Mouse (Mus musculus) megakaryocyte, embryonic 14.5 days (primary cell): ENCODE results near the gene Neurod6. TPM values are rescaled to one million over a fixed set of nuclear protein-coding genes. Genes with fewer than 3 reads are reported as not detected.
A peak's percentile ranks its signal among the peaks of the same experiment; 100 is the strongest.

ENCODE experiments used
- H3K27me3 ChIP-seq: replicated peaks from 2 replicates; pipeline ENCODE3; 2012; ENCODE audit warnings: inconsistent platforms
- H3K36me3 ChIP-seq: replicated peaks from 2 replicates; pipeline ENCODE3; 2012; ENCODE audit warnings: low read length, inconsistent platforms, mixed read lengths
- H3K4me1 ChIP-seq: 2 replicates; pipeline ENCODE4 v1.6.1; 2012; ENCODE audit warnings: inconsistent platforms
- H3K4me3 ChIP-seq: replicated peaks from 2 replicates; pipeline ENCODE3; 2012; ENCODE audit warnings: moderate library complexity, mild to moderate bottlenecking, inconsistent platforms
- H3K9me3 ChIP-seq: 2 replicates; pipeline ENCODE4 v1.6.1; 2012; ENCODE audit warnings: inconsistent platforms
- FLI1 ChIP-seq: IDR thresholded peaks from 2 replicates; pipeline ENCODE4 v1.6.1; 2012; ENCODE audit warnings: low read length, inconsistent platforms, mixed read lengths
- GATA1 ChIP-seq: IDR thresholded peaks from 3 replicates; pipeline ENCODE4 v1.6.1; 2012; ENCODE audit warnings: mixed read lengths, low read length, inconsistent platforms, borderline replicate concordance
- polyA plus RNA-seq: library from polyadenylated mRNA; stranded (reverse); fragments of >175 nt; gene quantifications from 2 replicates; pipeline ENCODE4 v1.2.3, GENCODE M21; 2012; ENCODE audit warnings: low replicate concordance; ENCODE audit not compliant: insufficient read depth

Gene Neurod6
- polyA plus RNA-seq, 1 experiment: not detected

GRCm38 (mm10) chr6:55678571-55679185, 2.4 kb downstream of the Neurod6 start:
- TF ChIP-seq GATA1 (no peak), FLI1 (no peak)
- Histone ChIP-seq H3K4me3 (no peak overlapping the region), H3K36me3 (no peaks in the 10 kb centered on the region), H3K27me3 (peaks cover 46% of the 10 kb centered on the region), H3K4me1 (peaks cover 11% of the 10 kb centered on the region), H3K9me3 (no peaks in the 10 kb centered on the region)

GRCm38 (mm10) chr6:55677326-55677725, 3.7 kb downstream of the Neurod6 start:
- TF ChIP-seq GATA1: no peak
- no peak for TF ChIP-seq FLI1
- H3K27me3 ChIP-seq: peaks cover 47% of the 10 kb centered on the region
- no peaks in the 10 kb centered on the region for H3K9me3 ChIP-seq
- peak overlapping the region; percentile 85 for H3K4me3 ChIP-seq
- H3K4me1 ChIP-seq: peaks cover 11% of the 10 kb centered on the region
- H3K36me3 ChIP-seq: no peaks in the 10 kb centered on the region

DNA sequence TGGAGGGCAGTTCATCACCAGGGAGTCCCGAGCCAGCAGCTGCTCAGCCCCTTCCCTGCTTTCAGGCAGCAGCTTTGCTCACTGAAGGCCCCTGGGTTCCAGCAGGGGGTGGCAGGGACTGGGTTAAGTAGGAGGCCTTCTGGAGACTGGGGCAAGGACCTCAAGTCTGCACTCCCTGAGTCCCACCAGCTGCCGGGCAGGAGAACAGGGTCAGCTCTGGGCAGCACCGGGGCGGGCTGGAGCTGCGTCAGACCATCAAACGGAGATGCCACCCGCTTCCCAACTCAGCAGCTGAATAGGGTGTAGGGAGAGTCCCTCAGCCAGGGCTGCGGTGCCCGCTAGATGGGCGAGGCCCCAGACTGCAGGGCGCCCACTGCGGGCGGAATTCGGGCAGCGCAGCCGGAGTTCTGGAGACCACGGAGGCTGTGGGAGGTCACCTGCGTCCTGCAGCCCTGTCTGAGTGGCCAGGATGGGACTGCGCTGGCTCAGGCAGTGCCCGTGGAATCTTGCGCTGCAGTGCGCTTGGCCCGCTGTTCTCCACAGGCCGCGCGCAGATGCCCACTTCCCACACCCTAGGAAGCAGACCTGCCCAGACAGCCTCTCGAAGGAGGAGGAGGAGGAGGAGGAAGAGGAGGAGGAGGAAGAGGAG, 4.3 kb downstream of the Neurod6 start:
- Histone ChIP-seq H3K9me3 (no peaks in the 10 kb centered on the region), H3K4me1 (peaks cover 11% of the 10 kb centered on the region), H3K36me3 (no peaks in the 10 kb centered on the region), H3K4me3 (peak overlapping the region; percentile 85), H3K27me3 (peaks cover 46% of the 10 kb centered on the region)
- TF ChIP-seq FLI1: no peak
- TF ChIP-seq GATA1: no peak

DNA sequence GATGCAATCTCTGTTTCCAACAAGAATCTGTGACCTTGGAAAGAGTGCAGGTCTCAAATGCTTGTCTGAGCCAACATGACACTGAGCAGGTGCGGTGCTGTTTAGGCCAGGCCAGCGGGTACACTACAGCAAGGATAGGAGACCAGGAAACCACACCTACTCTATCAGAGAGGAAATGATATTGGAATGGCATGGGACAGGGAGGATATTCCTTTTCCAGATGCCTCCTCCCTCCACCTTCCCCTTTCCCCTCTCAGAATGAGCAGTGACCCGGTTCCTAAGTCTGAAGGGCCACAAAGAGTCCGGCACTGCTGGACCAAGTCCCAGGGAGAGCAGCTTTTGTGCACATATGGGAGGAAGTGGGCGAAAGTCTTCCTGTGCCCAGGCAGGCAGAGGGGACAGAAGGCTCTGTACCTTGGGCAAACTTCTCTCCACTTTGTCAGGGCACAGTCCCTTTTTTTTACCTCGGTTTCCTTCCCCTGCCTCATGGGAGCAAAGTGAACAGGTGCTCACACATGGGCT, 4.9 kb downstream of the Neurod6 start:
- Histone ChIP-seq H3K9me3 (no peaks in the 10 kb centered on the region), H3K4me1 (peaks cover 11% of the 10 kb centered on the region), H3K4me3 (no peak overlapping the region), H3K36me3 (no peaks in the 10 kb centered on the region), H3K27me3 (peaks cover 43% of the 10 kb centered on the region)
- TF ChIP-seq FLI1: no peak
- no peak for TF ChIP-seq GATA1

DNA sequence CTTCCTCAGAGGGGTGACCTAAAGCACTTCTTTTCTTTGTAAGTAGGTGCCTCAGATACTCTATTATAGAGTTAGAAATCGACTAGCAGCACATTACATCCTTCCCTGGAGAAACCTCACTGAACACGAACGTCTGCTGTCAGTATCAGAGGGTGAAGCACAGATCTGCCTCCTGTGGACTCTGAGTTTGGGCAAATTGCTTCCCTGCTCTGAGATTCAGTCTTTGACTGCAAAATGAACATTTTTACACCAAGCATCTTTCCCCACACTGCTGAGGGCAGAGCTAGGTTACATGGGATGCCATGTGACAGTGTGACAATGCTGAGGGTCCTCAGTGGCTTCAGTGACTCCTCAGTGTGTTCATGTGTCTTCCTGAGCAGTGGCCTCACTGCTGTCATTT, 13.3 kb downstream of the Neurod6 start:
- Histone ChIP-seq H3K9me3 (no peaks in the 10 kb centered on the region), H3K36me3 (no peaks in the 10 kb centered on the region), H3K4me3 (no peak overlapping the region), H3K4me1 (no peaks in the 10 kb centered on the region), H3K27me3 (peaks cover 6% of the 10 kb centered on the region)
- TF ChIP-seq FLI1 (no peak), GATA1 (no peak)

DNA sequence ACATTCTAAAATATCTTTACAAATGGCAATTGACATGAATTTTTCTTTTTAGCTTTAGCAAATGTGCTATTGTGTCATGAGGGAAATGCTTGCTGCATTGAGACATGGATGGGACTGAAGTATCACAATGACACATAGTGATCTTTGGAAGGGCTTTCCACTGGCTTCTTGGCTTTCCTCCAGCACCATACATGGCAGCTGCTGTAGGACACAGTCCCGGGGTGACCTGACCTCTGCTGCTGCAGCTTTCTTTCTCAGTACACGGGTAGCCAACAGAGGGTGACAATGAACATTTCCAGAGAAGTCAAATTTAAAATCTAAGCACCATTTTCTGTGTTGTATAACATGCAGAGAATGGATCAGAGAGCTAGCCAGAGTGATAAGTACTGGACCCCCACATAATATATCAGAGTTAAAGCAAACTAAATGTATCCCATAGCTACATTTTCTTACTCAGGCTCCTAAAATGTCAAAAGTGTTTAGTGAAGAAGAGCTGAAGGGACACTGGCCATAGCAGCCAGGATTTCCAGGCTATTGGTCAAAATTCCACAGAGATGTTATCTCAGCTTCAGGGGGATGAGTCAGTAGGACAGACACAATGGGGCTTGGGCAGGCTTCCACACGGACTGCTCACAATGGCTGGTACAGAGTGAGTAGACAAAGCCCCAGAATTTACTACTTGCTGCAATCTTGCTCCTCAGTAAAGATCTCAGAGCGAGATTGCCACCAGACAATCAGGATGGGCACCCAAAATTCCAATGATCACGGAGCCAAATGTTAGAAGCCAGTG, 19.7 kb downstream of the Neurod6 start:
- H3K36me3 ChIP-seq: no peaks in the 10 kb centered on the region
- TF ChIP-seq FLI1: no peak
- no peak for TF ChIP-seq GATA1
- no peaks in the 10 kb centered on the region for H3K4me1 ChIP-seq
- H3K27me3 ChIP-seq: no peaks in the 10 kb centered on the region
- no peaks in the 10 kb centered on the region for H3K9me3 ChIP-seq
- H3K4me3 ChIP-seq: no peak overlapping the region

- TF ChIP-seq GATA1: no peak
- no peak for TF ChIP-seq FLI1
- Histone ChIP-seq H3K4me1 (no peaks in the 10 kb centered on the region), H3K9me3 (no peaks in the 10 kb centered on the region), H3K36me3 (no peaks in the 10 kb centered on the region), H3K4me3 (no peak overlapping the region), H3K27me3 (peaks cover 2% of the 10 kb centered on the region)
Measured at GRCm38 (mm10) chr6:55649996-55650395, 31.1 kb downstream of the Neurod6 start.

- no peaks in the 10 kb centered on the region for H3K9me3 ChIP-seq
- H3K4me3 ChIP-seq: no peak overlapping the region
- TF ChIP-seq GATA1: no peak
- TF ChIP-seq FLI1: no peak
- peaks cover 2% of the 10 kb centered on the region for H3K27me3 ChIP-seq
- H3K4me1 ChIP-seq: no peaks in the 10 kb centered on the region
- no peaks in the 10 kb centered on the region for H3K36me3 ChIP-seq
Measured at GRCm38 (mm10) chr6:55649581-55649980, 31.5 kb downstream of the Neurod6 start.

DNA sequence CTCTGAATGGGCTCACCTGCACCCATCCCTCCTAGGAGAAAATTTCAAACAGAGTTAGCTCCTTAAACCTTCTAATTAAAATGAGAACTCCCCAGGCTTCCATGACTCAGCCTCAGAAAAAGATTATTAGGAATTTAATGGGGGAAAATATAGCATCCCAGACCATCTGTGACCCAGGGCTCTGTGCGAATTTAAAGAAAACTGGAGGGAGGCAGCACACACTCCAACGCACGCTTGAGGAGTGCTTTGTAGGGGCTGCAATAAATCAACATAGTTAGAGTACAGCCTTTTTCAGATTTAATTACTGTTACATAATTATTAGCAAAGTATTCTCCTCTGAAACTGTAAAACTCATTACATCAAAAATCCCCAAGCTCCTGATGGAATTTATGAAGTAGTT, 32.2 kb downstream of the Neurod6 start:
- H3K4me3 ChIP-seq: no peak overlapping the region
- H3K36me3 ChIP-seq: no peaks in the 10 kb centered on the region
- TF ChIP-seq GATA1 (no peak), FLI1 (no peak)
- peaks cover 2% of the 10 kb centered on the region for H3K27me3 ChIP-seq
- no peaks in the 10 kb centered on the region for H3K4me1 ChIP-seq
- no peaks in the 10 kb centered on the region for H3K9me3 ChIP-seq

- Histone ChIP-seq H3K36me3 (no peaks in the 10 kb centered on the region), H3K4me3 (no peak overlapping the region), H3K9me3 (no peaks in the 10 kb centered on the region), H3K4me1 (no peaks in the 10 kb centered on the region), H3K27me3 (peaks cover 3% of the 10 kb centered on the region)
- TF ChIP-seq GATA1: no peak
- no peak for TF ChIP-seq FLI1
Measured at GRCm38 (mm10) chr6:55647771-55648280, 33.2 kb downstream of the Neurod6 start.
